Mouse (Mus musculus) midbrain, embryonic 16.5 days (tissue): ENCODE results near the gene Myl12a. TPM values are rescaled to one million over a fixed set of nuclear protein-coding genes. Genes with fewer than 3 reads are reported as not detected.

Source experiments
- ATAC-seq: fragments of 200-750 bp; cut with Nextera tagmentation; 2 replicates; pipeline ENCODE4 v1.8.0; 2017; ENCODE audit warnings: moderate TSS enrichment
- H3K27ac ChIP-seq: fragments of 300-500 bp; sonication (generic); 2 replicates; pipeline ENCODE4 v1.5.1; 2014; ENCODE audit warnings: mild to moderate bottlenecking, low read length, mixed read lengths
- H3K27me3 ChIP-seq: fragments of 300-500 bp; sonication (generic); 2 replicates; pipeline ENCODE4 v1.6.1; 2014; ENCODE audit warnings: low read depth, low read length, mixed read lengths; ENCODE audit not compliant: control insufficient read depth, insufficient read depth
- H3K36me3 ChIP-seq: fragments of 300-500 bp; sonication (generic); 2 replicates; pipeline ENCODE4 v1.6.1; 2014; ENCODE audit warnings: mild to moderate bottlenecking, low read length, moderate library complexity, mixed read lengths; ENCODE audit not compliant: control insufficient read depth, insufficient read depth
- H3K4me1 ChIP-seq: fragments of 300-500 bp; sonication (generic); 2 replicates; pipeline ENCODE4 v1.6.1; 2014; ENCODE audit warnings: mild to moderate bottlenecking, low read length, mixed read lengths; ENCODE audit not compliant: control insufficient read depth, insufficient read depth
- H3K4me2 ChIP-seq: fragments of 300-500 bp; sonication (generic); 2 replicates; pipeline ENCODE4 v1.6.1; 2014; ENCODE audit warnings: mild to moderate bottlenecking, low read length, mixed read lengths
- H3K4me3 ChIP-seq: fragments of 300-500 bp; sonication (generic); 2 replicates; pipeline ENCODE4 v1.5.1; 2014; ENCODE audit warnings: low read depth, mild to moderate bottlenecking, low read length, moderate library complexity, mixed read lengths
- H3K9ac ChIP-seq: fragments of 300-500 bp; sonication (generic); 2 replicates; pipeline ENCODE4 v1.6.1; 2014; ENCODE audit warnings: low read depth, low read length, mixed read lengths
- H3K9me3 ChIP-seq: fragments of 300-500 bp; sonication (generic); replicated peaks from 2 replicates; pipeline ENCODE4 v1.6.1; 2014; ENCODE audit warnings: mild to moderate bottlenecking, low read length, mixed read lengths; ENCODE audit not compliant: control insufficient read depth, poor library complexity, severe bottlenecking
- WGBS: fragments of 180-500 bp; shearing (Covaris S2); extraction: QIAGEN DNeasy Blood & Tissue Kit; methylation state at CpG from one replicate; pipeline ENCODE4 v1.1.7; 2014; 5-methylcytosine and 5-hydroxymethylcytosine counted together
- polyA plus RNA-seq: library from polyadenylated mRNA; unstranded; fragments of >200 nt; fragmentation: Nextera tagmentation; extraction: Ambion mirVana; gene quantifications from 2 replicates; pipeline ENCODE4 v1.2.1, GENCODE M21; 2015

Gene Myl12a
- polyA plus RNA-seq, 1 experiment from 2014 or later = 82.2 TPM

DNA sequence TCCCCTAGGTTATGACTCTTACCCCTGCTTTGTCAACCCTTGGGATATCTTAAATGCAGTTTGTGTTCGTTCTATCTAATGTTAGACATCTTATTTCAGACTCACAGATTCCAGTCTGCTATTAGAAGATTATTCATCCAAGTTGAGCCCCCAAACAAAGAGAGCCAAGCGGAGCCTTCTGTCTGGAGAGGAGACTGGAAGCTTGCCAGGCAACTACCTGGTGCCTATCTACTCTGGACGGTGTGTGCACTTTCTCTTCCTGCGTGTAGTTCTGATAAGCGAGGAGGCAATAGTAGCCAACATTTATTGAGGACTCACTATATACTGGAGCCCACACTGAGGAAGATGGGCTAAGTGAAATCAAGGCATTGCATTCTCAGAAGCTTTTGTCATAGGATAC lies 31.8 kb upstream of the Myl12a start:
- Histone ChIP-seq H3K27ac (no peak overlapping the region), H3K4me1 (no peaks in the 10 kb centered on the region), H3K9me3 (no peaks in the 10 kb centered on the region), H3K9ac (no peak overlapping the region), H3K4me3 (no peak overlapping the region), H3K36me3 (no peaks in the 10 kb centered on the region), H3K27me3 (no peaks in the 10 kb centered on the region), H3K4me2 (no peak overlapping the region)
- WGBS = 76% methylated on average over 5 of the region's 5 CpGs
- ATAC-seq = no peak

DNA sequence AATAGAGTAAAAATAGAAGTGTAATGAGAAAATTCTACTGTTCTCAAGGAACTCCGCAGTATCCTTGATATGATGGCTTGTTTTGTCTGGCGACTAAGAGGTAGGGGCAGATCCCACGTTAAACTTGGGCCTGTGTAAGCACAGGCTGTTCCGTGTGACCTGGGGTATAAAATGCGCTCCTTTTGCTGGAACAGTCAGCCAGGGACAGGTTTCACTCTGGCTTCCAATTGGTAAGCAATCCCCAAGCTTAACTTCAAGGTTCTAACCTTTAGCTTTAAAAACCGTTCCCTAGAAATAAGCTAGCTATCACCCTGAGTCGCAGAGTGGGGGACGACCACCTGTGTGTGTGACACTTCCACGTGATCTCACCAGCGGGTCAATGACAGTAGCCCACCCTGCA lies 30.0 kb upstream of the Myl12a start:
- 89% methylated on average over 10 of the region's 10 CpGs for WGBS
- Histone ChIP-seq H3K27ac (no peak overlapping the region), H3K4me2 (no peak overlapping the region), H3K9me3 (no peaks in the 10 kb centered on the region), H3K4me1 (no peaks in the 10 kb centered on the region), H3K27me3 (no peaks in the 10 kb centered on the region), H3K4me3 (no peak overlapping the region), H3K9ac (no peak overlapping the region), H3K36me3 (no peaks in the 10 kb centered on the region)
- ATAC-seq = no peak

DNA sequence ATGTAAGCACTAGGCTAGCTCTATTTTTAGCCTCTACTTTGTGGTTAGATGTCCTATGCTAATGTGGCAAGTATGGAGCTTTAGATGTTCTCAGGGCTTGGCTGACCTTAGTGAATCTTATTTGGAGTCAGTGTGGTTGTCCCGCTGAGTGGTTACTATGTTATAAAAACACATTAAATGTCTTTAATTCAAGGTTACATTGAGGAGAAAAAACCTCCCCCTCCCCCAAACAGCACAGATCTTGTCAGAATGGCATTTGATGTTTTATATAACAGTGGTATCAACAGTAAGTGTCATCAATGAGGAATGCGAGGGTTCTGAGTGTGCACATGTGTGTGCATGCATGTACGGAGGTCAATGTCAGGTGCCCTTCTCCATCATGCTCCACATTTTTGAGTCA lies 24.5 kb upstream of the Myl12a start:
- Histone ChIP-seq H3K9me3 (no peaks in the 10 kb centered on the region), H3K4me1 (no peaks in the 10 kb centered on the region), H3K36me3 (no peaks in the 10 kb centered on the region), H3K9ac (no peak overlapping the region), H3K4me3 (no peak overlapping the region), H3K27me3 (no peaks in the 10 kb centered on the region), H3K4me2 (no peak overlapping the region), H3K27ac (no peak overlapping the region)
- no peak for ATAC-seq
- 91% methylated on average over 3 of the region's 3 CpGs for WGBS

DNA sequence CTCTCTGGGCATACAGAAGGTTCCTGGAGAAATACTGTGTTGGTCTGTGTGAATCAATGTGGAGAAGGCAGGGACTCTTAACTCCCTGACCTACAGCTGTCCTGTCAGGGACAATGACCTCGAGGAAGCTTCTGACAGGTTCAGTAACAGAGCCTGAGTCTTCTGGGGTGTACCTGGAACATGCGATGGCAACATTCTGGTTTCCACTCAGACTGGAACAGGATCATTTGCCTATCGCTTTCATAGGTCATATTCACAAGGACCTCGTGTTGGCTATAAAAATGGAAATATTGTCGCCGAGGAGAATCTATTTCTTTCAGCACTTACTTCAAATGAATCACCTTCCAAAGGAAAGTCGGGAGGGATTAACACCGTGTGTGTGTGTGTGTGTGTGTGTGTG lies 23.2 kb upstream of the Myl12a start:
- Histone ChIP-seq H3K36me3 (no peaks in the 10 kb centered on the region), H3K9ac (no peak overlapping the region), H3K4me1 (no peaks in the 10 kb centered on the region), H3K4me3 (no peak overlapping the region), H3K27ac (no peak overlapping the region), H3K9me3 (no peaks in the 10 kb centered on the region), H3K27me3 (no peaks in the 10 kb centered on the region), H3K4me2 (no peak overlapping the region)
- no peak for ATAC-seq
- WGBS = 77% methylated on average over 8 of the region's 8 CpGs

DNA sequence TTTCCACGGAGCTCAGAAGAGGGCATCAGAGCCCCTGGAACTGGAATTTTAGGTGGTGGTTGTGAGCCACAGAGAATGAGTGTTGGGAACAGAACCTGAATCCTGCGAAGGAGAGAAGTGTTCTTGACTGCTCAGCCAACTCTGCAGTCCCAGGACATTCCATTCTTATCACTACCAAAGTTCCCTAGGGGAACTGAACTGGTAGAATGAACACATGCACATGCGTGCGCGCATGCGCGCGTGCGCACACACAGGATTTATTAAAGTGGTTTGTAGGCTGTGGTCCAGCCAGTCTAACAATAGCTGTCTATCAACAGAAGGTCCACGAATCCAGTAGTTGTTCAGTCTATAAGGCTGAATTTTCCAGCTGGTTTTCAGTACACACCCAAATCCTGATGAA lies 21.4 kb upstream of the Myl12a start:
- H3K4me2 ChIP-seq = no peak overlapping the region
- H3K36me3 ChIP-seq = no peaks in the 10 kb centered on the region
- H3K27ac ChIP-seq = no peak overlapping the region
- no peak for ATAC-seq
- H3K27me3 ChIP-seq = no peaks in the 10 kb centered on the region
- H3K4me3 ChIP-seq = no peak overlapping the region
- no peaks in the 10 kb centered on the region; the same call in 1 of the 2 replicates for H3K4me1 ChIP-seq
- H3K9ac ChIP-seq = no peak overlapping the region
- no peaks in the 10 kb centered on the region for H3K9me3 ChIP-seq
- WGBS = 94% methylated on average over 10 of the region's 10 CpGs

DNA sequence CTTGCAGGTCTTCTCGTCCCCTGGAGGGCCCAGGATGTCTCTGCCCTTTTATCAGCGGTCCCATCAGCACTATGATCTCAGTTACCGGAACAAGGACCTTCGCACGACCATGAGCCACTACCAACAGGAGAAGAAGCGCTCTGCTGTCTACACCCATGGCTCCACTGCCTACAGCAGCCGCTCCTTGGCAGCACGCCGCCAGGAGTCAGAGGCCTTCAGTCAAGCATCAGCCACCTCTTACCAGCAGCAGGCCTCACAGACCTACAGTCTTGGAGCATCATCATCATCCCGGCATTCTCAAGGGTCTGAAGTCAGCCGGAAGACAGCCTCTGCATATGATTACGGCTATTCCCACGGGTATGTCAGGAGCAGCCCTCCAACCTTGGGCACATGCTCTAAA lies 20.2 kb upstream of the Myl12a start:
- WGBS = 90% methylated on average over 13 of the region's 13 CpGs

DNA sequence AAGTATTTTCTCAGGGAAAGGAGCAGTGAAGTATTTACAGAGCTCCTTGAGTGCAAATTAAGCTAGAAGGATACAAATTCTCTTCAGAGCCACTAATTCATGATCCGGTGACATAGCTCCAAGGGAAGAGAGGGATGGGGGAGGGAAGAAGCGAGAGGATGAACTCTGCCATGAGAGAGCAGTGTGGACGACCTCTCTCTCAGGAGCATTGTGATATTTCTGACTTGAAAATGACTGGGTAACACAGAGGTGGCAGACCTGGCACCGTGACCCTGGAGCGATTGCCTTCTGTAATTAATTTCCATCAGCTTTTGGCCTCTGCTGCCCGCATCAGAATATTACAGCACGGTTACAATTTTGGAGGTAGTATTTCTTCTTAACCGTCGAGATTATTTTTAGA lies 17.2 kb upstream of the Myl12a start:
- H3K9ac ChIP-seq = no peak overlapping the region

More for the DNA sequence above, 20.2 kb upstream of the Myl12a start:
- Histone ChIP-seq H3K36me3 (no peaks in the 10 kb centered on the region), H3K9ac (no peak overlapping the region), H3K4me1 (no peaks in the 10 kb centered on the region; the same call in 1 of the 2 replicates), H3K9me3 (no peaks in the 10 kb centered on the region), H3K4me3 (no peak overlapping the region), H3K27ac (no peak overlapping the region), H3K27me3 (no peaks in the 10 kb centered on the region), H3K4me2 (no peak overlapping the region)
- no peak for ATAC-seq

DNA sequence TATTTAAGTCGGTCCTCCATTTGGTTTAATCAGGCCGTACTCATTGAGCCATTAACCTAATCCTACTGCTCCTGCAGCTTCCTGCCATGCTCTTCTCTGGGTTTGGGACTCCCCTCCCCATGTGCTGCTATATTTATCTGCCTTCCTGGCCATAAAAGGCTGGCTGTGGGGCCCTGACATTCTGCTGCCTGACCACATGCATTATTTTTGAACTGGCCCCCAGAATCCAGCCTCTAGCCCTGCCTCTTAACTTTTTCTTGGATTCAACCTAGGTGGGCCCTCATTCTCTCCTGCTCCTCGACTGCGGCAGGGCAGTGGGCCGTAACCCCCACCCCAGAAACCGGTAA lies 16.6 kb upstream of the Myl12a start:
- Histone ChIP-seq H3K27ac (no peak overlapping the region), H3K9me3 (no peaks in the 10 kb centered on the region), H3K4me3 (no peak overlapping the region), H3K9ac (no peak overlapping the region), H3K27me3 (no peaks in the 10 kb centered on the region), H3K4me1 (no peaks in the 10 kb centered on the region; the same call in 1 of the 2 replicates), H3K36me3 (no peaks in the 10 kb centered on the region), H3K4me2 (no peak overlapping the region)
- WGBS = 29% methylated on average over 6 of the region's 6 CpGs
- ATAC-seq = no peak

More for the DNA sequence above, 17.2 kb upstream of the Myl12a start:
- no peaks in the 10 kb centered on the region for H3K27me3 ChIP-seq
- H3K4me1 ChIP-seq = no peaks in the 10 kb centered on the region; the same call in 1 of the 2 replicates
- H3K36me3 ChIP-seq = no peaks in the 10 kb centered on the region
- H3K4me2 ChIP-seq = no peak overlapping the region
- 61% methylated on average over 9 of the region's 9 CpGs for WGBS
- H3K9me3 ChIP-seq = no peaks in the 10 kb centered on the region
- H3K4me3 ChIP-seq = no peak overlapping the region
- no peak for ATAC-seq
- no peak overlapping the region for H3K27ac ChIP-seq

DNA sequence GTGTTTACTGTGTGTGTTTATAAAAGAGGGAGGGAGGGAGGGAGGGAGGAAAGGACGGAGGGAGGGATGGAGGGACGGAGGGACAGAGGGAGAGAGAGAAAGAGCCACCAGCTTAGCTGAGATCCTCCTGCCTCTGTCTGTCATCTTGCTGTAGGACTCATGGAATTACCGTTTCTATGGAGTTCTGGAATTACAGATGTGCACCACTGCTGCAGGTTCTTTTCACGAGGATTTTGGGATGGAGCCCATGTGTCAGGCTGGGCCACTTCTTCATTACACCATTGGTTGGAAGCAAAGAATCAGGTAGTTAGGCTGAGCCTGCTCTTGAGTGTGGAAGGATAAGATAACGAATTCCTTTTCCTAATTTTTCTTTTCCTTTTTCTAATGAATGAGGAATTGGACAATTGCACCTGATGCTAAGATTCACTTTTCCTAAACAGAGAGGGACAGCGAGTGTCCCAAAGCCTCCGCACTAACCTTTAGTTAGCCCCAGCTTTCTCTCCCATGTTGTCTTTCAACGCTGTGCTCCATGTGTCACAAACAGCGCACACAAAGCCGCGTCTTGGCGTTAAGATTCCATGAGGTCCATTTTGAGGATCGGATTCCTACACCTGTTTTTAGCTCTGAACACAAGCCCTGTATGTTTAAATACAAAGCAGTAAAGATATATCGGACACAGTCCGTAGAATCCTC lies 16.1 kb upstream of the Myl12a start:
- no peaks in the 10 kb centered on the region for H3K36me3 ChIP-seq
- no peak for ATAC-seq
- H3K4me1 ChIP-seq = no peaks in the 10 kb centered on the region; the same call in 1 of the 2 replicates
- H3K4me3 ChIP-seq = no peak overlapping the region
- H3K9me3 ChIP-seq = no peaks in the 10 kb centered on the region
- 82% methylated on average over 15 of the region's 15 CpGs for WGBS
- H3K27ac ChIP-seq = no peak overlapping the region
- H3K27me3 ChIP-seq = no peaks in the 10 kb centered on the region
- H3K9ac ChIP-seq = no peak overlapping the region
- H3K4me2 ChIP-seq = no peak overlapping the region
